Mouse (Mus musculus) urinary bladder, postnatal 25 days (tissue): Measurements from ENCODE around the gene Btbd3.
A peak's percentile ranks its signal among the peaks of the same experiment; 100 is the strongest.

Experiments used
- DNase-seq: peaks from one replicate; pipeline ENCODE4 v3.0.0; 2022; ENCODE audit warnings: low spot score

Btbd3 gene

DNA sequence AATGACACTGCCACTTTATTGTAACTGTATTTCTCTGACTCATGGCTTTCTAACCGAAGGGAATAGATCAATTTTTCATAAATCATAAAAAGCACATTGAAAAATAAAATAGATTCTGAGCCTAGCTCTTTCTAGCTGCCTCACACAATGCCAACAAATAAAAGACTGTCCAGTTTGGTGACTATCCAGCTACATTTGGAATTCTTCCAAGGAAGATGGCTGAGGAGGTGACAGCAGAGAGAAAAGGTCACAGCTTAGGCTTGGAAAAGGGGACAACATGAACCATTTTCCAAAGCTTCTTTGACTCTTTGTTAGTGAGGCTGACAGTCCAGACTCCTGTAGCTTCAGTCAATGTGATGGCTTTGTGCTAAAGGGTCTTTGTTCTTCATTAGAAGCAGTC is 132.2 kb downstream of the Btbd3 start:
- no peak for DNase-seq

DNA sequence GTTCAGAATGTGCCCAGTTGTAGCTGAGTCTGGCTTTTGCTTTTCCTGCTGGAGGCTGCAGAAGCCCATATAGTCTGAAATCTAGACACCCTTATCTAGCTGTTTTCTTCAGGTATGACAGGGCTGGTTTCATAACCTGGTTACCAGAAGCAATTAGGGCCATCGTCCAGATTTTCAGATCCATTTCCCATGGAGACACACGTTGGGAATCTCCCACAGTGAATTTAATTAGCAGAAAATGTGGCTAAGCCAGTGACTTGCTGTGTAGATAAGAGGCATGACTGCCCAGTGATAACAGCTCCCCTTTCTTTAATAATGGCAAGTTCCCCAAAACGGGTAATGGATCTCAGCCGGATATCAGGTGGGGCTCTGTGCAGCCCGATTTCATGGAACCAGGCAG is 146.7 kb downstream of the Btbd3 start:
- DNase-seq: no peak

DNA sequence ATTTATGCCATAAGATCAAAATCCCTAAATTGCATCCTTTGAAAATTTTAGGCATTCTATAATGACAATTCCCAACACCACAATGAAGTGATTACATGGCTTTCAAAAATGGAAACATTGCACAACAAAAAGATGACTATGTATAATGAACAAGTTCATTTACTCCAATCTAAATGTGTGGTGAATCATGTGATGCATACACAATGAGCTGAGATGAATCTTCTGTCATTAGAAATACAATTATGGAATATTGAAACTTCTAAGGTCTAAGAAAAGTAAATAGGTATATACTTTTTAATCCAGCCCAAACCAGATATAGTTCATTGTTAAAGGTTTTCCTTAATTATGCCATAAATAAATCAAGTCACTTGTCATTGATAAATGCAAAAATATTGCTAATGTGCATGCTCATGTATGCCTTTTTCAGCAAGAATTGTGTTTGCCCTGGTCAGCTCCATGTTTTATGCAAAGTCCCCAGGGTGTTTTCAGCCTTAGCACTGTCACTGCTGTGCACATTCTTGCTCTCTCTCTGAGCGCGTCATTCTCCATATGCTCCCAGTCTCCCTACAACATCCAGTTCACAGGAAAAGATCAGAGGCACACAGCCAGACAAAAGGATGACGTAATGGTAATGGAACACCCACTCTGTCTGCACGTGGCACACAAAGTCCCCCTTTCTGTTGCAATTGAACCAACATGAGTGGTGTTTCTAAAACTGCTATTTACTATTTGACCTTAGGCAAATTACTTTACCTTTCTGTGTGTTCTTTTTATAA is 149.6 kb downstream of the Btbd3 start:
- DNase-seq: no peak

- DNase-seq: no peak
These were observed 150.3 kb downstream of the Btbd3 start for GRCm38 (mm10) chr2:138406703-138407102.

- DNase-seq: no peak
These were observed 156.2 kb downstream of the Btbd3 start for GRCm38 (mm10) chr2:138412537-138412936.

DNA sequence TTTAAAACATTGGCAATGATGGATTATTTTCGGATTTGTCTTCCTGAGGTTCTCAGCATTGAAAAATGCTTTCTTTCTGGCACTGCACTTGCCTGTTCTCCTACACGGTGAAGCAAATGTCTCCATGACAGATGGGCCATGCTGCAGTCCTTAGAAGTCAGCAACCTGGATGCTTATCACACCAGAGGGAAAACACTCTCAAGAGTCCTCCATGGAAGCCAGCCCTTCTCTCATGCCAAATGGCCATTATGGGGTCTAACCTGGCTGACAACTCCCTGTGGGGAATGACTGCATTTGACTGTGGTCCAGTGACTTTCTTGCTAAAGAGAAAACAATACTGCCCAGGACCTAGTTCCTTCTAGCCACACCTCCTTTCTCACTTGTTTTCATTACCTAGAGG is 166.0 kb downstream of the Btbd3 start:
- DNase-seq: no peak

DNA sequence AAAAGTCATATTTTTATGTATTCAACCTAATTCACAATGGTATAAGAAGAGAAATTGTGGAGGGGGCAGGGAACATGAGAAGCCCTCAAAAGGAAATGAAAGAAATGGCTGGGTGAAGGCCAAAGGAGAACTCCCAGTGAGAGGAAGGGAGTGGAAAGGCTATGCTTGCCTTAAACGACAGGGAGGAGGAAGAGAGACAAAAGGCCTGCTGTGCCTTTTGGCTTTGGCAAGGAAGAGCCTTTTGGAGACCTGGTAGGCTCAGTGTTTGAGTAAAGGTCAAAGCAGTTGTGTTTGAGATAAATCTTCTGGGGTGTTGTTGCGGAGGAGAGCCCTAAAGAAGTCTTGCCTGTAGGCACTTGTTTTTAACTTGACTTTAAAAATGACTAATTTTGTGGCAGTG is 175.6 kb downstream of the Btbd3 start:
- no peak for DNase-seq

DNA sequence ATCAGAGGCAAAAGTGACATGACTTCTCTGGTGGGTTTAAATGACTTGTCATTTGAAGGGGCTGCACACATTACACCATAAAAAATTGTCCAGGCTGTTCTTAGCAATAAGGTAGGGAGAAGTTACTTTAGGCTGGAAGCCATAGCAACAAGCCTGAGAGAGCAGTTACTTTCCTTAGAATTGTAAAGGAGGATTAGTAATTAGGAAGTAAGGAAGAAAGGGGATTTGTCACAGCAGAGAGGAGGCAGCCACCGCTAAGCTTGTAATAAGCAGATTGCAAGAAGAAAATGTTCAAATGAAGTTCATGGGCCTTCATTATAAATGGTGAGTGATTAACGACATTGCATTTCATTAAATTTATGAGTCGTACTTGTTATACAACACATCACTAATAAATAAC is 190.1 kb downstream of the Btbd3 start:
- no peak for DNase-seq

GRCm38 (mm10) chr2:138446943-138447342 is 190.6 kb downstream of the Btbd3 start:
- no peak for DNase-seq

GRCm38 (mm10) chr2:138447681-138448080 is 191.3 kb downstream of the Btbd3 start:
- no peak for DNase-seq

- DNase-seq: no peak
These were observed 211.7 kb downstream of the Btbd3 start for GRCm38 (mm10) chr2:138468046-138468572.

GRCm38 (mm10) chr2:138473407-138473806 is 217.0 kb downstream of the Btbd3 start:
- no peak for DNase-seq

DNA sequence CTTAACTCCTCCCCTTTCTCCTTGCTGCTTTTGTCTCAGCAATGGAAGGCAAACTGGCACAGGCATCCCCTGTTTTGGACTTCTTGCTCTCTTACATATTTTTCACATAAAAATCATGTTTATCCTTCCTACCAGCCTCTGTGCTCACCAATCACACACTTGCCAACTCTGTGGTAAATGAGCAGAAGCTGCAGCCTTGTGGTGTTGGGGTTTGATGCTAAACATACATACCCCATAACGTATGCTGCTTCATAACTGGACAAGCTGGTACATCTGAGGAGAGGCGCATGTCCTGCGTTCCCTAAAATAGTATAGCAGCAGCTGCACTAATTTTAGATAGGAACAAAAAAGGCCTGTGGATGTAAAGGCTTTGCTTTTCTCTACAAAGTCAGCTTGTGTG is 220.1 kb downstream of the Btbd3 start:
- DNase-seq: no peak

GRCm38 (mm10) chr2:138477278-138477677 is 220.9 kb downstream of the Btbd3 start:
- DNase-seq: no peak

GRCm38 (mm10) chr2:138482541-138482940 is 226.2 kb downstream of the Btbd3 start:
- DNase-seq: no peak

DNA sequence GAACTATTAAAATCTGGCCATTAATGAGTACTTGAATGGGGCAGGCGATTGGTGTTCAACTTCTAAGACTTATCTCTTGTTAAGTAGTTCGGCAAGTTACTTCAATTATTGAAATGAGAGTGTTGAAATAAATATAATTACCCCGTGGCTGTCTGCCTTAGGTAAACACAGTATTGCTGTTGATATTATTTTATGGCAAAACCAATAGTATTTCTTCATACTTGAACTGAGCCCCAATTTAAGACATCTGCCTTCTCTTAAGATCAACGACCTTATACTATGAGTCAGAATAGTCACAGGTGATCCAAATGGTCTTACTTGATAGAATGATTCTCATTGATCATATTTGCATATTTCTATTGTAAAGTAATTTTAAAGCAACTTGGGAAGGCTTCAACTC is 228.5 kb downstream of the Btbd3 start:
- no peak for DNase-seq

DNA sequence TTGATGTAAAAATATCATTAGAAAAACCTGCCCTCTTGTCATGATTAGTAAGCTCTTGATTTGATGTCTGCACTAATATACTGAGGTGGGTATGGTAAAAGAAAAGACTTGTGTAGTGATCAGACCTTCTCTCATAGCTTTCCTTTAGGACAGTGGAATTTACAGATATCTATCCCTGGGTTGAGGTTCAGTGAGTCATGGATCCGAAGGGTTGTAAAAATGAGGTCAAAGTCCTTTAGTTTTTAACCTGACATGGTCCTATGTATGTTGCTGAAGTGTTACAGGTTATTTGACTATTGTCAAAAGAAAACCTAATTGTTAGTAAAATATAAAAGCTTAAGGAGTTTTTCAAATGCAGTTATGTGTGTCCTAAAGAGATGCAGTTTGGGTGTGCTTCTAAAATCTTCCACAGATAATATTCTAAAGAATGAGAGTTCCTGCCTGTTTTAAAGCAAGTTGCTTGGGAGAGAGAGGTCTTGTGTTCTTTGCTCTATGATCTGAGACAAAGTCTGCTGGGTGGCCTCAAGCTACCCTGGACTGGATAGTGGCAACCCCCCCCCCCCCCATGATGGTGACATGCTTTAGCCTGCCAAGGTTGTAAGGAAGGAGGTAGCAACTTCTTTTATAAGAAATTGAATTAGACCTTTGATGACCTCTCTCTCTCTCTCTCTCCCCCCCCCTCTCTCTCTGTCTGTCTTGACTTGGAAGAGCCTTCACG is 234.5 kb downstream of the Btbd3 start:
- DNase-seq: no peak

DNA sequence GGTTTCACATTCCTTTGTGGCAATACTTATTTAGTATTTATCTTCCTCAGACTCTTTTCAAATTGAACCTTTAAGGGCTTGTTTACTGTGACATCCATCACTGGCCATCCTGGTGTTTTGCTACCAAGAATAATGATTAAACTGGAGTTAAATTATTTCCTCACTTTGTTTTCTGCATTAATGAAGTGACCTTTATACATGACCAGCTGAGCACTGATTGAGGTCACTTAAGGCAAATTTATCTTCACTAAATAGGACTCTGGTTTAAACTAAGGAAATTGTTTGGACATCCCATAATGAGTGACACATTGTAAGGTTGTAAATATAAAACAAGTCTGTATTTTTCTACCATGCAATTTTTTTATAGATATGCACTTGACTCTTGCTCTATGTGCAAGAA is 235.8 kb downstream of the Btbd3 start:
- DNase-seq: no peak

DNA sequence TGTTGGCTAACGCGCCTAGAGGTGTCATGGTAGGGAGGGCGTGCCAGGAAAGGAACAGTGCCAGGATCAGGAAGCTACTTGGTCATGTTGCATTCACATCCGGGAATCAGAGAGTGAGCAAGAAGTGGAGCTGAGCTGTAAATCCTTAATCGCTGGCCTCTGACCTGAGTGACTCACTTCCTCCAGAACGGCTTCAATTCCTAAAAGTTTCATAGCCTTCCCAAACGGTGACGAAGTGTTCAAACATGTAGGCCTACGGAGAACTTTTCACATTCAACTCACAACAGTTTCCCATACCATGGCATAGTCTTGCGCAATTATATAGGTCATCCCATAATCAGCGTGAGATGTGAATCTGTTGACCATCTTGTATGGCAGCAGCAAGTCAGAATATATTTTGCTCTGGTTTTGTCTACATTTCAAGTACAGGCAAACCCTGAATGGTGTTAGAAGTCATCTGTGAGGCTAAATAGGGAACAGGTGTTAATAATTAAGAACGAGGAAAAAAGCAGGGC is 247.6 kb downstream of the Btbd3 start:
- DNase-seq: peak; percentile 5

DNA sequence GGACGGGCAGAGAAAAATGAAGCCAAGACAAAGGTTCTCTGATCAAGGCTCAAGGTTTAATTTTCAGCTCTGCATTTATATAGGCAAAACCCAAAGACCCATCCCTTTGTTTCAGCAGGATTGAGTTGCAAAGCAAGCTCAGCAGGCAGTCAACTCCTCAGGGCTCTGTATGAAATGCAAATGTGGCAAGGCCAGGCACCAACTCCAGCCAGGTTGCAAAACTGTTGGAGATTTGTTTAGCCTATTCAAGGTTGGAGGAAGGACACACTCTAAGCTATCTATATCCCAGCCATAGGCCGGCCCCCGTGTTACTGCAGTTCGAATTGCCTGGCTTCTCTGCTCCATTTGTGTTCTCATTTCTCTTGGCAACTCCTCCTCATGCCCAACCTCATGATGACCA is 259.2 kb downstream of the Btbd3 start:
- no peak for DNase-seq

DNA sequence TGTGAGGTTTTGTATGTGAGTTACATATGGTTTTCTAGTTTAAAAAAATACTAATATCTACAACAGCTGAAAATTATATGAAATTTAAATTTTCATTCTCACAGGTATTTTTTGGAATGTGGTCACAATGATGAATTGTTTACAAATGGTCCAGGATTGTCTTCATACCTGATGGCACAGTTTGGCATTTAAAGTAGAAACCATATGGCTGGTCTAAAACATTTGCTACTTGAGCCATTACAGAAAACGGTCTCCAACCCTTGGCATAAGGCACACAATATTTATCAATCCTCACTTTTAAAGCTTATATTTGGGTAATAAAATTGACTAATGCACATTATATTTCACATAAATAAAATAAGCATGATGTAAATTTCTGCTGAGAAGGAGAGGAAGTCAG is 272.1 kb downstream of the Btbd3 start:
- DNase-seq: no peak

GRCm38 (mm10) chr2:138531160-138531967 is 275.0 kb downstream of the Btbd3 start:
- no peak for DNase-seq
